Mouse (Mus musculus) olfactory bulb, adult 2 months (tissue): ENCODE data around the gene Cog3. TPM values are rescaled to one million over a fixed set of nuclear protein-coding genes. Genes with fewer than 3 reads are reported as not detected.

ENCODE experiments used
- H3K27ac ChIP-seq: fragments of 200-500 bp; 2 replicates; pipeline ENCODE4 v1.5.1; 2012; ENCODE audit warnings: low read depth, low read length; ENCODE audit not compliant: insufficient read depth
- H3K4me1 ChIP-seq: fragments of 200-500 bp; 2 replicates; pipeline ENCODE4 v1.6.1; 2012; ENCODE audit warnings: low read length; ENCODE audit not compliant: control insufficient read depth, insufficient read depth
- H3K4me3 ChIP-seq: fragments of 200-500 bp; 2 replicates; pipeline ENCODE4 v1.5.1; 2012; ENCODE audit warnings: mild to moderate bottlenecking, low read depth, low read length, moderate library complexity; ENCODE audit not compliant: insufficient read depth
- CTCF ChIP-seq: fragments of 200-500 bp; IDR thresholded peaks from 2 replicates; pipeline ENCODE4 v1.5.1; 2012; ENCODE audit warnings: low read depth, mild to moderate bottlenecking, low read length, moderate library complexity; ENCODE audit not compliant: insufficient read depth
- POLR2A ChIP-seq: fragments of 200-500 bp; IDR thresholded peaks from 2 replicates; pipeline ENCODE4 v1.6.1; 2012; ENCODE audit warnings: mild to moderate bottlenecking, low read depth, low read length, moderate library complexity; ENCODE audit not compliant: insufficient read depth
- WGBS: fragments of 180-500 bp; shearing (Covaris S2); methylation state at CpG from one replicate; pipeline ENCODE4 v1.1.7; 2018; 5-methylcytosine and 5-hydroxymethylcytosine counted together
- polyA plus RNA-seq: library from polyadenylated mRNA; stranded (reverse); fragments of >200 nt; gene quantifications from 2 replicates; pipeline ENCODE4 v1.2.4, GENCODE M21; 2012; ENCODE audit warnings: low replicate concordance; ENCODE audit not compliant: missing spikeins, insufficient read depth, insufficient read length

Cog3 gene
- polyA plus RNA-seq, result not detected in 2 replicates

GRCm38 (mm10) chr14:75753991-75754817, at the start of gene Cog3:
TSS of gene Cog3 (minus strand) at chr14:75754517.
- Histone ChIP-seq H3K4me1 (peaks cover 10% of the 10 kb centered on the region), H3K27ac (peak within 1 kb of the TSS; percentile 33), H3K4me3 (peak within 1 kb of the TSS; percentile 77)
- under 1% methylated on average over 78 of the region's 78 CpGs for WGBS
- TF ChIP-seq CTCF (0 out of 2 replicates have a peak, but pooled peaks have one; percentile 22), POLR2A (peak; percentile 90)

DNA sequence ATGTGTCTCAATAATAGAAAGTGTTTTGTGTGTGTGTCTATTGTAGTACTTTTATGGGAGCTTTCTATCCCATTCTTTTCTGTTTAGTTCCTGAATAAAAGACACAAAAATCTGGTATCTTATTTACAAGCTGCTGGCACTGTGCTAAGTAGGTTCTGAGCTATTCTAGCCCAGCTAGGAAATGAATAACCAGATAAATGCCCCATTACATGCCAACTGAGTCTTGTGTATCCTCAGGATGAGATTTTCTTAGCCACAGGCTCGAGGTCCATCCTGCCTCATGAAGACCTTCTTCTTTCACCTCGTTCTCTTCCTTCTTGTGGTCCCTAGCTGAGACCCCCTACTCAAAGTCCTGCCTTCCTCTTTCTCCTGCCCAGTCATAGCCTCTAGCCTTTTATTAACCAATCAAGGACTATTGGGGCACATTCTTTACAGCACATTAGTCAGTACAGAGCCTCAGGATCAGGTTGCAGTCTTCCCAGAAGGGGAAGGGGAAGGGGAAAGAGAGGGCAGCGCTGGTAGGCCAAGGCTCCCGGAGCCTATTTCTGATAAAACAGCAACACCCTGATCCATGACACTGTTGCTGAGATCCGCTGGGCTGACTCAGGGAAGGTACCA, 43.6 kb upstream of the Cog3 start:
- H3K4me1 ChIP-seq, result no peaks in the 10 kb centered on the region
- no peak overlapping the region for H3K4me3 ChIP-seq
- no peak for TF ChIP-seq POLR2A
- no peak for TF ChIP-seq CTCF
- no peak overlapping the region for H3K27ac ChIP-seq
- 61% methylated on average over 5 of the region's 5 CpGs for WGBS

DNA sequence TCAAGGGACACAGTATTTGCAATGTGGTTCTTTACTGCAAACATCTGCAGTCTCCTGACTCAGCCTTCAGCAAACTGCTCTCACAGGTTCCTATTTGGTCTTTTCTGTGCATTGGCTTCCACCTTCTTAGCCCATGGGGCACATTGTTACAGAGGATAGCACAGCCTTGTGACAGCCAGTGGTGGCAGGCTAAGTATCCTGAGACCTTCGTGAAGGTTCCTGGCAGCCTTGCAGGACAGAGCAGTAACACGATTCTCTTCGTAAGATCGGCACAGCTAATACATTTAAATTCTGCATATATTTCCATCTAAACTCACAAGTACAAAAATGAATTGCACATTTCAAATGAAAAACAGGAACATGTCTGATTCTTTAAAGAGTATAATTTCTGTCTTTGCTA, 41.6 kb upstream of the Cog3 start:
- Histone ChIP-seq H3K4me1 (no peaks in the 10 kb centered on the region), H3K27ac (no peak overlapping the region), H3K4me3 (no peak overlapping the region)
- TF ChIP-seq POLR2A (no peak), CTCF (no peak)
- 89% methylated on average over 4 of the region's 4 CpGs for WGBS

DNA sequence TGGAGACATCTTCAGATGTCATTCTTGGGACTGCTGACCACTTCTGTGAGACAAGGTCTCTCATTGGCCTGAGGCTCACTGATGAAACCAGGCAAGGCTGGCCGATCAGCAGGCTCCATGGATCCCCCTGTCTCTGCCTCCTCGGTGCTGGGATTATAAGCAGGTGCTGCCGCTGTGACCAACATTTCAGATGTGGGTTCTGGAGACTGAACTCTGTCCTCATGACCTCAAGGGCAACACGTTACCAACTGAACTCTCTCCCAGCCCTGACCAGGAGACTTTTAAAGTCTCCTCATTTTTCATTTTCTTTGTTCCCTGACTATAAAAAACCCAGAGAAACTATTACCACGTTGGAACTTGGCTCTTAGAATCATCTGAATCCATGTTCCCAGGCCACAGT, 40.4 kb upstream of the Cog3 start:
- TF ChIP-seq CTCF, result no peak
- TF ChIP-seq POLR2A, result no peak
- 89% methylated on average over 5 of the region's 5 CpGs for WGBS

DNA sequence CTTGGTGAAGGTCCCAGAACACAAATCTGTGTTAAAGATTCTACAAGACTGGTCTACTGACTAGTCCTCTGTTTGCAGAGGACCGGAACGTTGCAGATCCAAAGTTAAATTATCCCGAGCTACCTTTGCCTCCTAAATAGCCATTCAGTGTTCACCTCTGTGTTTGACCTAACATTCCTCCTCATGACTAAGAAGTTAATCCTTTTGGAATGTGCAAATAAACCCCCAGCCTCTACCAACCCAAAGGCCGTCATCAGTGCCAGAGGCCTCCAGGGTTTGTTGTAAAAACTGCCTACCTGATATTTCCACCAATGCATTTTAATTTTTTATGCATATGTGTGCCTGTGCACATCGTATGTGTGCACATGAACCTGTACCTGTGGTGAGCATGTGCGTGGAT, 40.0 kb upstream of the Cog3 start:
- TF ChIP-seq POLR2A (no peak), CTCF (no peak)
- Histone ChIP-seq H3K27ac (no peak overlapping the region), H3K4me1 (no peaks in the 10 kb centered on the region), H3K4me3 (no peak overlapping the region)
- 87% methylated on average over 6 of the region's 6 CpGs for WGBS

More for the DNA sequence above, 40.4 kb upstream of the Cog3 start:
- H3K27ac ChIP-seq, result no peak overlapping the region
- H3K4me1 ChIP-seq, result no peaks in the 10 kb centered on the region
- no peak overlapping the region for H3K4me3 ChIP-seq

- 85% methylated on average over 4 of the region's 4 CpGs for WGBS
- TF ChIP-seq CTCF (no peak), POLR2A (no peak)
- Histone ChIP-seq H3K4me1 (no peaks in the 10 kb centered on the region), H3K27ac (no peak overlapping the region), H3K4me3 (no peak overlapping the region)
Observed at GRCm38 (mm10) chr14:75793110-75793509, 38.8 kb upstream of the Cog3 start.

GRCm38 (mm10) chr14:75791372-75791771, 37.1 kb upstream of the Cog3 start:
- Histone ChIP-seq H3K4me3 (no peak overlapping the region), H3K4me1 (no peaks in the 10 kb centered on the region), H3K27ac (no peak overlapping the region)
- no peak for TF ChIP-seq POLR2A
- 88% methylated on average over 3 of the region's 3 CpGs for WGBS

GRCm38 (mm10) chr14:75790411-75790996, 36.2 kb upstream of the Cog3 start:
- WGBS, result 87% methylated on average over 3 of the region's 3 CpGs
- TF ChIP-seq CTCF, result no peak
- TF ChIP-seq POLR2A, result no peak
- Histone ChIP-seq H3K27ac (no peak overlapping the region), H3K4me1 (no peaks in the 10 kb centered on the region), H3K4me3 (no peak overlapping the region)

- H3K4me3 ChIP-seq, result no peak overlapping the region
- no peak for TF ChIP-seq CTCF
- no peaks in the 10 kb centered on the region for H3K4me1 ChIP-seq
- no peak overlapping the region for H3K27ac ChIP-seq
- 85% methylated on average over 6 of the region's 6 CpGs for WGBS
Observed at GRCm38 (mm10) chr14:75789291-75789690, 35.0 kb upstream of the Cog3 start.
